Mouse (Mus musculus): ENCODE results near the gene Chd4. TPM values are rescaled to one million over a fixed set of nuclear protein-coding genes. Genes with fewer than 3 reads are reported as not detected.

Gene Chd4
- 52.1 and 67.3 TPM in 2 replicates for polyA plus RNA-seq (2021; fragmentation: Nextera tagmentation)
- long read RNA-seq, experiment 1, partial matches to known transcripts = 43 of 53 reads
- long read RNA-seq, experiment 1, other reads (novel, unspliced or antisense) = 10 of 53 reads
- long read RNA-seq, experiment 2, partial matches to known transcripts = 89 of 94 reads
- long read RNA-seq, experiment 2, other reads (novel, unspliced or antisense) = 4 of 94 reads

DNA sequence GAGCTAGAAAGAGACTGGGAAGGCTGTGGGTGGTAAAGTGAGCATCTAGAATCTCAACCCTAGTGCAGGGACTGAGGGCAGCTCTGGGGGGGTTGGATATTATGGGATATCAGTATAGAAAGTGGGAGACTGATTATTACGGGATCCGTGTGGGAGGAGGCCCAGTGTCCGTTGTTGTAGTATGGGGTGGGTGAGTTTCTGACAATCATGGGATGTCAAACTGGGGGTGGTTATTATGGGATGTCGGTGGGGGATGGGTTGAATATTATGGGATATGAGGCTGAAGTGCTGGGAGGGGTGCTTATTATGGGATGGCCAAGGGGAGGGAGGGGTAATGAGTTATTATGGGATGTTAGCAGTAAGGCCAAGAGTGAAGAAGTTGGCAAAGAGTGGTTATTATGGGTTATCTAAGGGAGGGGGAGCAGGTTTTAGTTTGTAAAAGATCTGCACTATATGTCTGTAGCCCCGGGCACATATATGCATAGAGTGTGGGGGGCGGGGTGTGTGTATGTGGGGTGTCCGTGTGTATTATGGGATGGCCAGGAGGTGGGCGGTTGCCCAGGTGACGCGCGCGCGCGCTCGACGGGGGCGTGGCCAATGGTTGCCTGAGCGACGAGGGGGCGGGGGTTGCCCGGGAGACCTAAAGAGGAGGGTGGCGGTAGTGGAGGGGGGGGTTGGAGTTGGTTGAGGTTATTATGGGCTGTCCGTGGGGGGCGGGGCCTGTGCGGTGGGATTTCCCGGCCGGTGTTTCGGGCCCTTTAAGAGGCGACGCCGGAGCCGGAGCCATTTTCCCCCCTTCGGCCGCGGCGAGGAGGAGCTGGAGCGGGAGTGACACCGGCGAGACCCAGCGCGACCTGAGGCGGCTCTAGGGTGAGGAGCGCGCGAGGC, at the start of gene Chd4:
Gene Chd4 (plus strand): TSS at position 591 of the 888 bp plus-strand sequence.

DNA sequence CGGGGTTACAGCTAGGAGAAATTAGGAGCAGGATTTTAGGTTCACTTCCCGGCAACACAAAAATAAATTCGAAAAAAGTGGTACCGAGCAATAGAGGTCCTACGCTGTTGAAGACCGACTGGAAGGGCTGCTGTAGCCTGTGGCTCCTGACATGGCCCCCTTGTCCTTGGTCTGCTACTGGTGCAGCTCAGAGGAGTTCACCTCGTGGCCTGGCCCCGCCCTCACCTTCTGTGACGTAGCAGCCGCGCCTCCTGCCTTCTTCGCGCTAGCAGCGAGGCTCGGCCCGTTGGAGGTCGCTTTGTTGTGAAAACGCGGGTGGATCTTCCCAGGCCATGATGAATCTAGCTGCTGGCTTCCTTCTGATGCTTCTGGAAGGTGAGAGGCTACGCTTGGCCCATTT, 46.1 kb upstream of the Chd4 start, which contains the start of gene Acrbp:
Gene Acrbp (plus strand): TSS at position 12 of the 400 bp plus-strand sequence.

DNA sequence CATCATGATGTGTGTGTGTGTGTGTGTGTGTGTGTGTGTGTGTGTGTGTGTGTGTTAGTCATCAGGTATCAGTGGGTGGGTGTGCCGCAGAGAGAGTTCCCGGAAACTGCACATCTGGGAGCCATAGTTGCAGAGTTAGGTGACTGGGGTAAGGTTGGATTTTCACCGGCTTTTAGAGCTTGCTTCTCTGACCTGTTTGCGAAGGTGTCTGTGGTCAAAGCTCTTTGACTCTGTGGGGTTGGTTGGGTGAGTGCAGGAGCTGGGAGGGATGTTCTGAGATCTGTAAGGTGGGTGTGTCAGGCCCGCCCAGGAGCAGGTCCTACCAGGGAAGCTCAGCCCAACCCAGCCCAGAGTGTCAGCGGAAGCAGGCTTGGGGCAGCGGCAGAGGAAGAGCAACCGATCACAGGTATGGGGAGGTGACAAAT, 28.2 kb upstream of the Chd4 start, which contains the start of gene Lpar5:
Gene Lpar5 (plus strand): TSS at position 350 of the 425 bp plus-strand sequence.

DNA sequence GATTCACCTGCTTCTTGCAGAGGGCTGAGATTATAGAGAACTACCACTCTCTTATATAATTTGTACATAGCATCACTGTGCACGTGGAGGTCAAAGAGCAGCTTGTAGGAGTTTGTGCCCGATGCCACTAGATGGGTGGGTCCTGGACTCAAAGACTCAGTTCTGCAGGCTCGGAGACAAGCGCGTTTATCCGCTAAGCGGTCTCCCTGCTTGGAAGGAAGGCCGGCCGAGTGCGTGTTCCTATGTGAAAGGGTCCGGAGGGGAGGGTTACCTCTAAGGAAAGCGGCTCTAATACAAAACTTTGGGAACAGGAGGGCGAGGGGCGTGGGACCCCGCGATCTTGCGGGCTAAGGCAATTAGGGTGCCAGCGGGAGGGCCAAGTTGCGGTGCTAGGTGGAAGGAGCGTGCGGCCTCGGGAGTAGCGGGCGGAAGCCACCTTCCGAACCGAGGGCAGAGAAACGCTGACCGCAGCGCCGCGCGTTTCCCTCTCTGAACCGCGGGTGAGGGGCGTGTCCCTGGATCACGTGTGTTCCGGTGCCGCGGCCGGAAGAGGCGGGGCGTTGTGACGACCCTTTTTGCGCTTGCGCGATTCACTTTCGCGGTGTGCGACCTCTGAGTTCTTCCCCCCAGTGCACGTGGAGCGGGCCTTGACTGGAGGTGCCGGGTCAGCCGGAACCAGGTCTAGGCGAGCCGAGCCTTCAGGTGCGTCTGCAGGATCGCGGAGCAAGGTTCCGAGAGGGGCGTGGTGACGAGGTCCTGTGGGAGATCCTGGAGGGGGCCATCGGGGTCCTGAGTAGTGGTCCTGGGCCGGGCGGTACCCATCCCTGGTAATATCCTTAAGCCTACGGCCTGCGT, 35.7 kb downstream of the Chd4 start, which contains the start of gene Nop2:
Gene Nop2 (plus strand): TSS at position 608 of the 855 bp plus-strand sequence.

DNA sequence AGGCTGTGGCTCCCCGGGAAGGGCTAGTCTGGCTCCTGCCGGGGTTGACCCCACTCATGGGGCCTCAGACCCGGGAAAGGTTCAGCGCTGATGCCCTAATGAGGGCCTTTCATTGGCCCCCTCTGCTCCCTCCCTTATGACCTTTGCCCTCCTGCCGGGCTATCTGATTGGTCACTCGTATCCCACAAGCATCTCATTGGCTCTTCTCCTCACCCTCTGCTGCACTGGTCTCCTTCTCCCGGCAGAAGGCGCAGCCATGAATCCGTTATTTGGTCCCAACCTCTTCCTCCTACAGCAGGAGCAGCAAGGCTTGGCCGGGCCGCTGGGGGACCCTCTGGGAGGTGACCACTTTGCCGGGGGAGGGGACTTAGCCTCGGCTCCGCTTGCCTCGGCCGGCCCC, 49.2 kb downstream of the Chd4 start, which contains the start of gene Iffo1:
Gene Iffo1 (plus strand): TSS at position 241 of the 400 bp plus-strand sequence.

DNA sequence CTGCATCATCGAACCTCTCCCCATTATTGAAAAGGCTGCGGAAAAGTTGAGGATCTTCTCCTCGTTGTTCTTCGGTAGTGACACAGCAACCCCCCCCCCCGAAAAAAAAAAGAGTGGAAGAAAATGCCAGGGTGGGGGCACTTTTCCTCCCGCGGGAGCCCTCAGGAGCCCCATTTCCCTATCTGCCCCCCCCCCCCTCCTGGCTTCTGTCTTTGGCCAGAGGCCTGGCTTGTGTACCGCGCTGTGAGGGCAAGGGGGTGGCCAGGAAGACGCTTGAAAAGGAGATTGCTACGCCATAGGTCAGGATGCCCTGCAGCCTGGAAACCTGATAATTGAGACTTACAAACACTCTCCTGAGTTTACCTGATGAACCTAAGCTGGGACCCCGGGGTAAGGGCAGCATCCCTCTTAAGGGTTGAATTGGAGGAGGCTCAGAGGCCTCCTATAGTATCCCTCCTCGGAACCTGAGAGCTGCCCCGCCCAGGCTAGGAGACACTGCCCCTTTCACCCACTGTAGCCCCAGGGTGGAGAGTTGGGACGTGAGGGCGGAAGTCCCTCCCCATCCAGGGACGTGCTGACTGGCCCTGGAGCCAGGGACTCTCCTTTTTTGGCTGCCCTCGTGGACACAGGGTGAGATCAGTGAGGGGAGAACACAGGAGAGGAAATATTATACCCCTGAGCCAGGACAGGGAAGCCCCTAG, 70.4 kb downstream of the Chd4 start, which contains the start of gene Gapdh:
Gene Gapdh (minus strand): TSS at position 417 of the 701 bp plus-strand sequence.

Other genes starting within 250 kb of the Chd4 start
- 0.99 and 5.6 TPM in 2 replicates for gene P3h3, start 238.2 kb upstream of the Chd4 start, polyA plus RNA-seq (2021; fragmentation: Nextera tagmentation)
- gene Gpr162, start 232.0 kb upstream of the Chd4 start, polyA plus RNA-seq (2021; fragmentation: Nextera tagmentation) = 0.87 and 14.7 TPM in 2 replicates
- gene Cd4, start 207.8 kb upstream of the Chd4 start, polyA plus RNA-seq (2021; fragmentation: Nextera tagmentation) = 5.7 and 6.2 TPM in 2 replicates
- gene Lag3, start 184.3 kb upstream of the Chd4 start, polyA plus RNA-seq (2021; fragmentation: Nextera tagmentation) = 7.3 and 8.8 TPM in 2 replicates
- 367 and 833 TPM in 2 replicates for gene Ptms, start 175.9 kb upstream of the Chd4 start, polyA plus RNA-seq (2021; fragmentation: Nextera tagmentation)
- gene Mlf2, start 164.6 kb upstream of the Chd4 start, polyA plus RNA-seq (2021; fragmentation: Nextera tagmentation) = 569 and 770 TPM in 2 replicates
- gene Cops7a, start 130.4 kb upstream of the Chd4 start, polyA plus RNA-seq (2021; fragmentation: Nextera tagmentation) = 254 TPM in 2 replicates
- 42.6 and 156 TPM in 2 replicates for gene Pianp, start 99.3 kb upstream of the Chd4 start, polyA plus RNA-seq (2021; fragmentation: Nextera tagmentation)
- 4.7 and 11.8 TPM in 2 replicates for gene Zfp384, start 86.8 kb upstream of the Chd4 start, polyA plus RNA-seq (2021; fragmentation: Nextera tagmentation)
- gene Ing4, start 56.2 kb upstream of the Chd4 start, polyA plus RNA-seq (2021; fragmentation: Nextera tagmentation) = 61.4 and 67.8 TPM in 2 replicates
- gene Acrbp, start 46.3 kb upstream of the Chd4 start, polyA plus RNA-seq (2021; fragmentation: Nextera tagmentation) = 1.3 and 2.3 TPM in 2 replicates
- 0.87 and 1.2 TPM in 2 replicates for gene Lpar5, start 28.1 kb upstream of the Chd4 start, polyA plus RNA-seq (2021; fragmentation: Nextera tagmentation)
- gene Nop2, start 35.9 kb downstream of the Chd4 start, polyA plus RNA-seq (2021; fragmentation: Nextera tagmentation) = 14.6 and 14.8 TPM in 2 replicates
- 20.1 and 21.2 TPM in 2 replicates for gene Iffo1, start 49.3 kb downstream of the Chd4 start, polyA plus RNA-seq (2021; fragmentation: Nextera tagmentation)
- 2,886 and 3,956 TPM in 2 replicates for gene Gapdh, start 70.5 kb downstream of the Chd4 start, polyA plus RNA-seq (2021; fragmentation: Nextera tagmentation)
- 3.2 and 4.5 TPM in 2 replicates for gene Ncapd2, start 95.7 kb downstream of the Chd4 start, polyA plus RNA-seq (2021; fragmentation: Nextera tagmentation)
- 102 and 129 TPM in 2 replicates for gene Mrpl51, start 95.8 kb downstream of the Chd4 start, polyA plus RNA-seq (2021; fragmentation: Nextera tagmentation)
- 37.9 and 46.4 TPM in 2 replicates for gene Vamp1, start 119.6 kb downstream of the Chd4 start, polyA plus RNA-seq (2021; fragmentation: Nextera tagmentation)
- 6.8 and 8.6 TPM in 2 replicates for gene Tapbpl, start 135.9 kb downstream of the Chd4 start, polyA plus RNA-seq (2021; fragmentation: Nextera tagmentation)
- gene Cd27, start 141.0 kb downstream of the Chd4 start, polyA plus RNA-seq (2021; fragmentation: Nextera tagmentation) = 0.43 and 0.77 TPM in 2 replicates
- gene Tuba3a, start 190.1 kb downstream of the Chd4 start, polyA plus RNA-seq (2021; fragmentation: Nextera tagmentation) = not detected in 2 replicates
- 3.4 and 6.8 TPM in 2 replicates for gene Ltbr, start 217.9 kb downstream of the Chd4 start, polyA plus RNA-seq (2021; fragmentation: Nextera tagmentation)
- 1.3 and 2.2 TPM in 2 replicates for gene Scnn1a, start 224.7 kb downstream of the Chd4 start, polyA plus RNA-seq (2021; fragmentation: Nextera tagmentation)

Data from left cerebral cortex, adult 6 months (tissue).